Mouse (Mus musculus) forebrain, embryonic 16.5 days (tissue): ENCODE results near the gene Pgr. TPM values are rescaled to one million over a fixed set of nuclear protein-coding genes. Genes with fewer than 3 reads are reported as not detected.
A peak's percentile ranks its signal among the peaks of the same experiment; 100 is the strongest.

Experiments used
- ATAC-seq: fragments of 200-750 bp; cut with Nextera tagmentation; 2 replicates; pipeline ENCODE4 v1.8.0; 2017; ENCODE audit warnings: mild to moderate bottlenecking, moderate library complexity
- H3K27ac ChIP-seq: fragments of 300-500 bp; sonication (generic); 2 replicates; pipeline ENCODE4 v1.5.1; 2014; ENCODE audit warnings: low read length, control low read depth
- H3K27me3 ChIP-seq: fragments of 300-500 bp; sonication (generic); replicated peaks from 2 replicates; pipeline ENCODE4 v1.6.1; 2014; ENCODE audit warnings: low read length; ENCODE audit not compliant: control insufficient read depth, insufficient read depth
- H3K36me3 ChIP-seq: fragments of 300-500 bp; sonication (generic); 2 replicates; pipeline ENCODE4 v1.6.1; 2014; ENCODE audit not compliant: control insufficient read depth, insufficient read depth
- H3K4me1 ChIP-seq: fragments of 300-500 bp; sonication (generic); replicated peaks from 2 replicates; pipeline ENCODE4 v1.6.1; 2014; ENCODE audit warnings: low read length; ENCODE audit not compliant: control insufficient read depth, insufficient read depth
- H3K4me2 ChIP-seq: fragments of 300-500 bp; sonication (generic); 2 replicates; pipeline ENCODE4 v1.6.1; 2014; ENCODE audit warnings: mild to moderate bottlenecking, low read length, control low read depth
- H3K4me3 ChIP-seq: fragments of 300-500 bp; sonication (generic); replicated peaks from 2 replicates; pipeline ENCODE4 v1.5.1; 2014; ENCODE audit warnings: mild to moderate bottlenecking, low read length, control low read depth
- H3K9ac ChIP-seq: fragments of 300-500 bp; sonication (generic); replicated peaks from 2 replicates; pipeline ENCODE4 v1.6.1; 2014; ENCODE audit warnings: low read depth, low read length, control low read depth
- H3K9me3 ChIP-seq: fragments of 300-500 bp; sonication (generic); 2 replicates; pipeline ENCODE4 v1.6.1; 2016; ENCODE audit warnings: low read length; ENCODE audit not compliant: control insufficient read depth
- WGBS: fragments of 180-500 bp; shearing (Covaris S2); extraction: QIAGEN DNeasy Blood & Tissue Kit; methylation state at CpG from one replicate; pipeline ENCODE4 v1.1.7; 2014; 5-methylcytosine and 5-hydroxymethylcytosine counted together
- polyA plus RNA-seq: library from polyadenylated mRNA; unstranded; fragments of >200 nt; fragmentation: Nextera tagmentation; extraction: Ambion mirVana; gene quantifications from 2 replicates; pipeline ENCODE4 v1.2.1, GENCODE M21; 2015

The Pgr gene
- polyA plus RNA-seq, result 1.5 and 2.3 TPM in 2 replicates

- no peaks in the 10 kb centered on the region for H3K9me3 ChIP-seq
- peaks cover 20% of the 10 kb centered on the region for H3K4me1 ChIP-seq
- peak within 1 kb of the TSS; percentile 75 for H3K4me3 ChIP-seq
- H3K27me3 ChIP-seq, result peaks cover 15% of the 10 kb centered on the region
- no peak within 1 kb of the TSS for H3K27ac ChIP-seq
- peak; percentile 77 for ATAC-seq
- H3K4me2 ChIP-seq, result peak within 1 kb of the TSS; percentile 98
- H3K9ac ChIP-seq, result peak within 1 kb of the TSS; percentile 71
- no peaks in the 10 kb centered on the region for H3K36me3 ChIP-seq
- under 1% methylated on average over 16 of the region's 16 CpGs for WGBS
Measured at GRCm38 (mm10) chr9:8899616-8900202, at the start of gene Pgr. Gene Pgr (plus strand): TSS chr9:8899833.

GRCm38 (mm10) chr9:8857455-8857854 lies 42.2 kb upstream of the Pgr start:
- H3K9ac ChIP-seq, result no peak overlapping the region
- H3K4me2 ChIP-seq, result no peak overlapping the region
- WGBS, result 94% methylated on average over 2 of the region's 2 CpGs
- H3K9me3 ChIP-seq, result no peaks in the 10 kb centered on the region
- H3K27ac ChIP-seq, result no peak overlapping the region
- ATAC-seq, result no peak
- H3K27me3 ChIP-seq, result no peaks in the 10 kb centered on the region
- H3K4me3 ChIP-seq, result no peak overlapping the region
- no peaks in the 10 kb centered on the region for H3K36me3 ChIP-seq
- H3K4me1 ChIP-seq, result no peaks in the 10 kb centered on the region

- 86% methylated on average over 2 of the region's 2 CpGs for WGBS
- H3K9me3 ChIP-seq, result no peaks in the 10 kb centered on the region
- H3K27me3 ChIP-seq, result no peaks in the 10 kb centered on the region
- no peaks in the 10 kb centered on the region for H3K36me3 ChIP-seq
- no peak overlapping the region for H3K9ac ChIP-seq
- H3K4me1 ChIP-seq, result no peaks in the 10 kb centered on the region
- no peak overlapping the region for H3K27ac ChIP-seq
- H3K4me2 ChIP-seq, result no peak overlapping the region
- H3K4me3 ChIP-seq, result no peak overlapping the region
- no peak for ATAC-seq
Measured at GRCm38 (mm10) chr9:8868511-8868910, 31.1 kb upstream of the Pgr start.

GRCm38 (mm10) chr9:8895205-8895604 lies 4.4 kb upstream of the Pgr start:
- 89% methylated on average over 5 of the region's 5 CpGs for WGBS
- H3K4me2 ChIP-seq, result no peak overlapping the region
- H3K4me1 ChIP-seq, result peaks cover 7% of the 10 kb centered on the region
- no peak overlapping the region for H3K9ac ChIP-seq
- no peaks in the 10 kb centered on the region for H3K36me3 ChIP-seq
- no peaks in the 10 kb centered on the region for H3K9me3 ChIP-seq
- H3K27ac ChIP-seq, result no peak overlapping the region
- no peak for ATAC-seq
- H3K27me3 ChIP-seq, result peaks cover 9% of the 10 kb centered on the region
- H3K4me3 ChIP-seq, result no peak overlapping the region

GRCm38 (mm10) chr9:8900203-8901012 lies 775 bp downstream of the Pgr start:
- peaks cover 20% of the 10 kb centered on the region for H3K4me1 ChIP-seq
- H3K4me2 ChIP-seq, result peak overlapping the region; percentile 98
- no peaks in the 10 kb centered on the region for H3K9me3 ChIP-seq
- H3K4me3 ChIP-seq, result peak overlapping the region; percentile 75
- H3K27me3 ChIP-seq, result peaks cover 15% of the 10 kb centered on the region
- peak; percentile 18 for ATAC-seq
- H3K9ac ChIP-seq, result peak overlapping the region; percentile 71
- H3K36me3 ChIP-seq, result no peaks in the 10 kb centered on the region
- H3K27ac ChIP-seq, result no peak overlapping the region
- WGBS, result 0% methylated on average over 40 of the region's 41 CpGs

GRCm38 (mm10) chr9:8901013-8901646 lies 1.5 kb downstream of the Pgr start:
- H3K9me3 ChIP-seq, result no peaks in the 10 kb centered on the region
- H3K4me3 ChIP-seq, result peak overlapping the region; percentile 75
- no peak overlapping the region; the same call in 1 of the 2 replicates for H3K27ac ChIP-seq
- peaks cover 20% of the 10 kb centered on the region for H3K4me1 ChIP-seq
- peak; percentile 60 for ATAC-seq
- peaks cover 15% of the 10 kb centered on the region for H3K27me3 ChIP-seq
- no peaks in the 10 kb centered on the region for H3K36me3 ChIP-seq
- H3K9ac ChIP-seq, result peak overlapping the region; percentile 71
- peak overlapping the region; percentile 98 for H3K4me2 ChIP-seq
- 0% methylated on average over 31 of the region's 36 CpGs for WGBS

- Histone ChIP-seq H3K9ac (peak overlapping the region; percentile 71), H3K4me3 (peak overlapping the region; percentile 75), H3K36me3 (no peaks in the 10 kb centered on the region), H3K4me2 (peak overlapping the region; percentile 98), H3K27ac (no peak overlapping the region; the same call in 1 of the 2 replicates), H3K9me3 (no peaks in the 10 kb centered on the region), H3K27me3 (peaks cover 15% of the 10 kb centered on the region), H3K4me1 (peaks cover 20% of the 10 kb centered on the region)
- ATAC-seq, result peak; percentile 80
- WGBS, result under 1% methylated on average over 48 of the region's 49 CpGs
Measured at GRCm38 (mm10) chr9:8901647-8902131, 2.1 kb downstream of the Pgr start.

- ATAC-seq, result no peak
- H3K9ac ChIP-seq, result peak overlapping the region; percentile 71; the same call in 1 of the 2 replicates
- H3K4me2 ChIP-seq, result peak overlapping the region; percentile 98
- peaks cover 20% of the 10 kb centered on the region for H3K4me1 ChIP-seq
- H3K27ac ChIP-seq, result no peak overlapping the region
- H3K9me3 ChIP-seq, result no peaks in the 10 kb centered on the region
- WGBS, result 30% methylated on average over 3 of the region's 3 CpGs
- H3K27me3 ChIP-seq, result peaks cover 15% of the 10 kb centered on the region
- peak overlapping the region; percentile 75 for H3K4me3 ChIP-seq
- no peaks in the 10 kb centered on the region for H3K36me3 ChIP-seq
Measured at GRCm38 (mm10) chr9:8902277-8902676, 2.6 kb downstream of the Pgr start.

- Histone ChIP-seq H3K9me3 (no peaks in the 10 kb centered on the region), H3K36me3 (no peaks in the 10 kb centered on the region), H3K4me3 (no peak overlapping the region), H3K4me2 (no peak overlapping the region), H3K27ac (no peak overlapping the region), H3K27me3 (no peaks in the 10 kb centered on the region), H3K9ac (no peak overlapping the region), H3K4me1 (no peaks in the 10 kb centered on the region)
- WGBS, result 95% methylated on average over 2 of the region's 2 CpGs
- ATAC-seq, result no peak
Measured at GRCm38 (mm10) chr9:8927561-8927960, 27.9 kb downstream of the Pgr start.
